Mouse (Mus musculus) heart, postnatal 0 days (tissue): ENCODE data around the gene Tnrc6a.

Experiments used
- CTCF ChIP-seq: IDR thresholded peaks from 2 replicates; pipeline ENCODE4 v1.5.1; 2016; ENCODE audit warnings: antibody characterized with exemption, control low read depth, low read depth
- EP300 ChIP-seq: IDR thresholded peaks from 2 replicates; pipeline ENCODE4 v1.6.1; 2016; ENCODE audit warnings: antibody characterized with exemption, low read depth

- TF ChIP-seq CTCF = no peak
- no peak for TF ChIP-seq EP300
These were observed 4.3 kb downstream of the Tnrc6a start for GRCm38 (mm10) chr7:123127981-123128380.
